Mouse (Mus musculus) left cerebral cortex, adult 18-20 months (tissue): ENCODE data around the gene Gm49396. TPM values are rescaled to one million over a fixed set of nuclear protein-coding genes. Genes with fewer than 3 reads are reported as not detected.

Experiments used
- DNase-seq, 2 experiments: peaks; one replicate each; pipeline ENCODE4 v3.0.0; 2021 to 2022; ENCODE audit warnings: low spot score in 2 of 2, mixed read lengths in 1 of 2
- microRNA-seq, 2 experiments: library from miRNA; unstranded; fragments of <30 nt; microRNA quantifications; one replicate each; pipeline ENCODE4 v1.2.0; 2021
- total RNA-seq, 2 experiments: library from RNA; stranded (reverse); gene quantifications; 2 replicates each; pipeline ENCODE4 v1.2.3; 2021

Gene Gm49396
- total RNA-seq, 2 experiments from 2014 or later, result 7.5 to 8.1 TPM

DNA sequence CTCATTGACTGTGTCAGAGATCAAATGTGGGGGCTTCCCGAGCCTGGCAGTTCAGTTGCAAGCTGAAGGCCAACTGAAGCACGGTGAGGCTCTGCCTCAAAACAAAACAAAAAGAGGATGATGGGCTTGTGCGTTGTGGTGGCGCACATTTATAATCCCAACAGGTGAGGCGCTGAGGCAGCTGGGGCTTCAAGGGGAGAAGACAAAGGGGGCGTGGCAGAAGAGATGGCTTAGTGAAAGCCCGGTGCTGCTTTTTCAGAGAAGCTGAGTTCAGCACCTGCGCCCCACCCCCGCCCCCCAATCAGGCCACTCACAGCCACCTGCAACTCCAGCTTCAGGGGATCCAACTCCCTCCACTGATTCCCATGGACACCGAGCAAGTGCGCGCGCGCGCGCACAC lies 45.3 kb downstream of the Gm49396 start:
- no peak for DNase-seq

DNA sequence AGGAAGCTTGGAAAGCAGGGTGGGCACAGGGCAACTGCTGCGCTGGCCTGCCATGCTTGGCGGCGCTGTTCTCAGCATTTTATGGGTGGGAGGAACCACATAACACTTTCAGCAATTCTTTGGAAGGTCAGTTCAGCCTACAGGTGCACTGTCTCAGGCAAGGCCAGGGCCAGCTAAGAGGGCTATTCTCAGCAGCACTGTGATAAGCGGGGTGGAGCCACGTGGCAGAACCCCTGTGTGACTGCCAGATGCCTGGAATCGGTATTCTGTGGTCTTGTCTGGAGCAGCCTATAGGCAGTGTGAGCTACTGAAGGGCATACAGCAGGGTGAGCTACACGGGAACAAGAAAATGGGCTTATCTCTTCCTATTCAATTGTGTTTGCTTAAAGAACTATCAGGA lies 46.9 kb downstream of the Gm49396 start:
- no peak for DNase-seq

DNA sequence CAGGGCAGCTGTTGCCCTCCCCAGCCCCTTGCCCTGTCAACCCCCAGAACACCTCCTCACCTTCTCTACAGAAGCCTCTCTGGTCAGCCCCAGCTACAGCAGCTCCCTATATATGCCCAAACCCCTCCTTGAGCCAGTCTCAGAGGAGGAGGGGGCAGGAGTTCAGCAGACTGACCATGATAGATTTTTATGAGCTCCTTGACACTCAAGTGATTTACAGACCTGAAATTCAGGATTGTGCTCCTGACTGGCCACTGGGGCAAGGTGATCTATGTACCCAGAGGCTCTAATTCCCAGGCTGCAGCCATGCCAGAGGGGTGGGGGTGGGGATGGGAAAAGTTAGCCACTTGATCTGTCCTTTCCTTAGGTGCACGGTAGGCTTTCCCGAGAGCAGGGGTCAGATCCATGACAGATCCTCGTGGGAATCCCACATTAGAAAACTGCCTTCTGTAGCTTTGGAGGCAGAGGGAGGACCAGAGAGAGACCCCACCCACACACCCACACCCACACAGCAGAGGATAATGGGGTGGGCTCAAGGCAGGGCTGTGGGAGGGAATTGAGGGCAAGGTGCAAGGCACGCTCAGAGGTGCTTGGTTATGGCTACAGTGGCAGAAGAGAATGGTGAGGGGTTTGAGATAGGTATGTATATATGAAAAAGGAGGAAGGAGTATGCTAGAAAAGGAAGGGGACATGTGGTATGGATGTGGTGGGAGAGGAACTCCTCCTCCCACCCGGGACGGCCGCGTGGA lies 49.7 kb downstream of the Gm49396 start, which contains the start of gene Upk1a:
TSS of gene Upk1a (minus strand) at position 194 of the 749 bp plus-strand sequence.
- no peak for DNase-seq

DNA sequence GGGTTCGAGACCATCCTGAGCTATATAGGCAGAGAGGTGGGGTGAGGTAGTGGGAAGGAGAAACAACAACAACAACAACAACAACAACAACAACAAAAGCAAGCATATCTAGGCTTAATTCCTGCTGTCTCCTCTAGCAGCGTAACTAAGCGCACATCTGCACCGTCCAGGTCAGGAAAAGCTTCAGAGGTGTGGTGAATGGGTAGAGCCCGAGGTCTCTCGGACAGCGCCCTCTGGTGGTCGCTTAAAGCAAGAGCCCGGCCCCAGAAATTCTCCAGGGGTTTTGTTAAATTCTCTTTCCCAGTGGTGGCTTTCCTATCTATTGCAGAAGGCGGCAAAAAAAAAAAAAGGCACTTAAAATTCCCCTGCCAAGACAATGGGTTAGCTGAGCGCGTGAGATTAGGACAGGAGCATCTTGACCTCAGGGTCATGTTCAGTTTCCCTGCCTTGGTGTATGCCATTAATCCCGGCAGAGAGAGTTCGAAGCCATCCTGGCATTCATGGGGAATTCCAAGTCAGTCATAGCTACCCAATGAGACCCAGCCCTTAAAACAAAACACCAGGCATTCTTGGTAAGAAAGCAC lies 50.5 kb downstream of the Gm49396 start:
- DNase-seq, result peak; percentile 32 to 53

DNA sequence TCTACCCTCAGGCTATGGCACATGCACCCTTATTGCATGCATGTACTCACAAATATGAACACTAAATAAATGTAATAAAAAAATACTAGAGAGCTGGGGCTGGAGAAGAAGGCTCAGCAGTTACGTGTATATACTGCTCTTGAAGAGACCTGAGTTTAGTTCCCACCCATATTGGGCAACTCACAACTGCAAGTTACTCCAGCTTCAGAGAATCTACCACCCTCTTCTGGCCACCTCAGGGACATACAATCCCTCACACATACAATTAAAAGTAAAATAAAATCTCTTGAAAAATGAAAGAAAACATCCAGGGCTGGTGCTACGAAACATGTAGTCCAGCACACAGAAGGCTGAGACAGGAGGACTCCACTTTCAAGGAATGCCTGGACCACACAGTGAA lies 51.3 kb downstream of the Gm49396 start:
- no peak for DNase-seq

DNA sequence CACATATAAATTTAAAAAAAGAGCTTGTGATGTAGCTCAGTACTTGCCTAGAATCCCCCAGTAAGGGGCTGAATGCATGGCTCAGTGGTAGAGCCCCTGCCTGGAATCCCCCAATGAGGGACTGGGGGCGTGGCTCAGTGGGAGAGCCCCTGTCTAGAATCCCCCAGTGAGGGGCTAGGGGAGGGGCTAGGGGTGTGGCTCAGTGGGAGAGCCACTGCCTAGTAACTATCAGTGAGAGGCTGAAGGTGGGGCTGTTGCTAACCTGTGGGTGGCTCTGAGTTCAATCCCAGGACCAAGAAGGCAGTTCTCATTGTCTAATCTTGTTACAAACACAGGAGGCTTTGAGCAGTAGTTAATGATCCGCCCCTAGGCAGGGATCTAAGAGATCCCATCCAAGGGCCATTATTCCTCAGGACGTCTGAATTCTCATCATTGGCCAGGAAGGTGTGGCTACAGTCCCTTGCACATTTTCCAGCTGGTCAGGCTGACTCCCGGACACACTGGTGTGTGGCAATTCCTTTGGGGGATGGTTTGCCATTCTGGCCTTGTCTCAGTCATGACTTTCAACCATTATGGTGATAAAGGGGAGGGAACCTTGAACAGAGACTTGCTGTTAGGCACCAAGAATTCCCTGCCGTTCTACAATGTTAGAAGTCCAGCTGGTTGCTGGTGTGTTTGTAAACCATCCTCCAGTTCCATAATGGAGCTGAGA lies 52.1 kb downstream of the Gm49396 start:
- DNase-seq, result no peak

Small RNA genes within 50 kb of the gene (microRNA-seq; reads per million reads assigned to microRNA genes)
- 0 to 1.7 reads per million in 2 experiments for gene Gm38670
- 0.75 to 0.85 reads per million in 2 experiments for gene Mir3569

Other genes with a start within 250 kb of the Gm49396 start
- gene Syne4, start 248.5 kb upstream of the Gm49396 start, total RNA-seq, result 10 to 100 TPM; 13.8 to 15.6 TPM
- under 1 TPM; 0.35 to 0.56 TPM for gene E130208F15Rik, start 241.6 kb upstream of the Gm49396 start, total RNA-seq
- gene Sdhaf1, start 239.4 kb upstream of the Gm49396 start, total RNA-seq, result 1 to 10 TPM; 6.4 to 7.5 TPM
- 10 to 100 TPM; 33.5 to 36.4 TPM for gene Lrfn3, start 200.6 kb upstream of the Gm49396 start, total RNA-seq
- 10 to 100 TPM; 29.8 to 30.7 TPM for gene Tyrobp, start 149.6 kb upstream of the Gm49396 start, total RNA-seq
- 1 to 10 TPM in 1 of 2 experiments, not detected in 1; 1.8 TPM for gene Hcst, start 143.5 kb upstream of the Gm49396 start, total RNA-seq
- 1 to 10 TPM; 3.9 to 4.1 TPM for gene Nfkbid, start 141.6 kb upstream of the Gm49396 start, total RNA-seq
- 1,000 to 10,000 TPM; 1,233 to 1,333 TPM for gene Aplp1, start 117.8 kb upstream of the Gm49396 start, total RNA-seq
- 1 to 10 TPM; 8.2 to 8.3 TPM for gene Kirrel2, start 105.7 kb upstream of the Gm49396 start, total RNA-seq
- gene Nphs1, start 105.0 kb upstream of the Gm49396 start, total RNA-seq, result under 1 TPM; 0.44 to 0.52 TPM
- gene Prodh2, start 69.7 kb upstream of the Gm49396 start, total RNA-seq, result not detected
- gene Arhgap33, start 28.3 kb upstream of the Gm49396 start, total RNA-seq, result 100 to 1,000 TPM; 179 to 187 TPM
- 1 to 10 TPM; 3.7 to 4.3 TPM for gene Hspb6, start 11.2 kb upstream of the Gm49396 start, total RNA-seq
- gene Proser3, start 11.0 kb upstream of the Gm49396 start, total RNA-seq, result 1 to 10 TPM; 3.8 TPM
- 10 to 100 TPM; 56.8 to 60.4 TPM for gene Lin37, start 3.5 kb upstream of the Gm49396 start, total RNA-seq
- 10 to 100 TPM; 64.4 to 71.5 TPM for gene U2af1l4, start within 50 bp of the Gm49396 start, total RNA-seq
- 10 to 100 TPM; 87.7 to 94.4 TPM for gene Psenen, start 283 bp downstream of the Gm49396 start, total RNA-seq
- gene Igflr1, start 2.1 kb downstream of the Gm49396 start, total RNA-seq, result 1 to 10 TPM; 2.9 to 4.7 TPM
- 10 to 100 TPM; 40.0 to 48.4 TPM for gene Kmt2b, start 25.4 kb downstream of the Gm49396 start, total RNA-seq
- not detected for gene Zbtb32, start 35.6 kb downstream of the Gm49396 start, total RNA-seq
- under 1 TPM; 0.26 to 0.70 TPM for gene Upk1a, start 49.5 kb downstream of the Gm49396 start, total RNA-seq
- 100 to 1,000 TPM; 606 to 625 TPM for gene Cox6b1, start 62.8 kb downstream of the Gm49396 start, total RNA-seq
- gene Etv2, start 72.5 kb downstream of the Gm49396 start, total RNA-seq, result not detected
- 10 to 100 TPM; 66.6 to 79.5 TPM for gene Rbm42, start 87.0 kb downstream of the Gm49396 start, total RNA-seq
- gene Haus5, start 101.7 kb downstream of the Gm49396 start, total RNA-seq, result 1 to 10 TPM; 5.2 to 7.6 TPM
- not detected for gene Pmis2, start 108.3 kb downstream of the Gm49396 start, total RNA-seq
- gene 2200002J24Rik, start 135.6 kb downstream of the Gm49396 start, total RNA-seq, result not detected
- gene Atp4a, start 148.9 kb downstream of the Gm49396 start, total RNA-seq, result under 1 TPM; 0.26 to 0.66 TPM
- 100 to 1,000 TPM; 114 to 129 TPM for gene Tmem147, start 166.2 kb downstream of the Gm49396 start, total RNA-seq
- gene Gapdhs, start 180.3 kb downstream of the Gm49396 start, total RNA-seq, result not detected
- gene Sbsn, start 188.1 kb downstream of the Gm49396 start, total RNA-seq, result 10 to 100 TPM in 1 of 2 experiments, 1 to 10 TPM in 1; 8.2 to 12.9 TPM
- 1 to 10 TPM; 1.9 to 4.0 TPM for gene Dmkn, start 200.4 kb downstream of the Gm49396 start, total RNA-seq
- gene Krtdap, start 224.6 kb downstream of the Gm49396 start, total RNA-seq, result not detected